Mouse (Mus musculus): ENCODE results near the gene Prdm16.

Prdm16 gene

DNA sequence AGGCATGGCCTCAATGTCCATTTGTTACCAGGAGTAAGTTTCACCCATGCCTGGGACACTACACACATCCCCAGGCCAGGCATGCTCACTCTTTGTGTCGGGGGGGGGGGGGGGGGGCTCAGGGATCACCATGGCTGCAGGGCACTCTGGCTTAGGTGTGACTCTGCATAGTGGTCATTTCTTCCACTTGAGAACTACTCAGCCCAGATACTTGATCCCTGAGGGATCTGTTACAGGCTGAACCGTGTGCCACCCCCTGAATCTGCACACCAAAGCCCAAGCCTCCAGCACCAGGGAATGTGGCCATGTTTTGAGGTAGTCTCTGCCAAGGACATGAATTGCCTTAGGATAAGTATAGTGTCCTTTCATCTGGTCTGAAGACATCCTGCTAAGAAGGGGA, 123.0 kb downstream of the Prdm16 start:
- DNase-seq (ENCODE audit: low spot score in 2 of 2), result no peak

DNA sequence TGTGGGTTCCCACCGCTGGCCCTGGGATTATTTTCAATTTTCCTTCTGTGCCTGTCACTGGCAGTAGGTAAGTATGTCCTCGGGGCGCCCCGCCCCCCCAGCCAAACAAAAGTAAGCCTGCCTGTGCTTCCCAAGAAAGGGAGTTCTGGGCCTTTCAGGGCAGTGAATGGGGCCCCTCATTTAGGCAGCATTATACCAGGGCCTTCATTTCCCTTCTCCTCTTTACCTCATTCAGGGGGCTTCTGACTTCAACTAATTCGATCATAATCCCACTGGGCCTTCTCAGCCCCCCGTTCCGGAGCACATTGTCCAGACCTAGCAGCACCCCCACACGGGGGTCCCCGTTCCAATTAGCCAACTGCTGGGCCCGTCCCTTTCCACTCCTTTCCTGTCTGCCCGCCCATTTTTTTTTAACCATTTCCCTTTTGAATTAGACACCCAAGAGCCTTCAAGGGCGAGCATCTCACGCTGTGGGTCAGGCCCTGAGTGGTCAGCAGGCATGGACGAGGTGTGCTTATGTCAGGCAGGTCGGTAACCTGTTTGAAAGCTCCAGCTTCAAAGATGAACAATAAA, 124.1 kb downstream of the Prdm16 start:
- DNase-seq (ENCODE audit: low spot score in 2 of 2), result no peak

DNA sequence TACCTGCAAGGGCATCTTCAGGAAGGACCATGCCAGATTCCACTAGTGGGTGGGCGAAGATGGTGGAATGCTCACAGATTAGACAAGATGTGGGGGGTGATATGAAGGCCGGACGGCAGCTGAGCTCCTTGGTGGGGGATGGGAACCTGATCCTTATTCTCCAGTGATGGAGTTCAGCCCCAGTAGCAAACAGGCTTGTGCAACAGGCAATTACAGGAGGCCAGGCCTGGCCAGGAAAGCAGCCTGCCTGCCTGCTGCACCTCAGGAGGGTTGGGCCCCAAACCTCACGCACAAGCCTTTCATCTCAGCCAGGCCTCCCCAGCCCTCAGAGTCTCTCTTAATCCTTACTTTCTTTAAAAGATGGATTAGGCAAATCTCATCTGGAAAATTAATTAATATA, 124.9 kb downstream of the Prdm16 start:
- DNase-seq (ENCODE audit: low spot score in 2 of 2), result no peak

DNA sequence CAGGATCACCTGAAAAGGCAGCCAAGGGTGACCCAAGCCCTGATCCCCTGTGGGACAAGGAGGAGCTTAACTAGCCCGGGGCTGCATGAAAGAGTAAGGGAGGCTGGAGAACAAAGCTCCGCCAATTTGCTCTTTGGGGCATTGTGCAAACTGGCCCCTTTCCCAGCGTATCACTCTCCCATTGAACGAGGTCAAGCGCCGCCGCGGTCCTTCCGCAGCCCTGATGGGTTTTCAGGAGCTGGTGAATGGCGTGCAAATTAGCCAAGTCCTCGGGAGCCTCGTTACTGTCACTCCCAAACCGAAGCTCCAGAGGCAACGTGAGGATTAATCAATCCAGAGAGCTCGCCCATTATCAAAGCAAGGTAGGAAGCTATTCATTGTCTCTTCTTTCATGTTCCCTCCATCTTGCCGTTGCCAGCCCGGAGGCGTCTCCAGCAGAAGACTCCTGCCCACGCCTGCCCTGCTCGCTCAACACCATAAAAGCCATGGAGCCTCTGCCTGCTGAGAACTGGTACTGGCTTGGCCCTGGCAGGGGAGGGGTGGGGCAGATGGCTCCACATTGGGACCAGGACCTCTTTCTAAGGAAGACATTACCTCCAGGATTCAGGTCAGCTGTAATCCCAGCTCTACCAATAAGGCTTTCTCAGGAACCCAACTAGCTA, 129.8 kb downstream of the Prdm16 start:
- peak; percentile 10 to 35 for DNase-seq (ENCODE audit: low spot score in 2 of 2)

- no peak for DNase-seq (ENCODE audit: low spot score in 2 of 2)
Measured at GRCm38 (mm10) chr4:154505313-154505712, 131.4 kb downstream of the Prdm16 start.

DNA sequence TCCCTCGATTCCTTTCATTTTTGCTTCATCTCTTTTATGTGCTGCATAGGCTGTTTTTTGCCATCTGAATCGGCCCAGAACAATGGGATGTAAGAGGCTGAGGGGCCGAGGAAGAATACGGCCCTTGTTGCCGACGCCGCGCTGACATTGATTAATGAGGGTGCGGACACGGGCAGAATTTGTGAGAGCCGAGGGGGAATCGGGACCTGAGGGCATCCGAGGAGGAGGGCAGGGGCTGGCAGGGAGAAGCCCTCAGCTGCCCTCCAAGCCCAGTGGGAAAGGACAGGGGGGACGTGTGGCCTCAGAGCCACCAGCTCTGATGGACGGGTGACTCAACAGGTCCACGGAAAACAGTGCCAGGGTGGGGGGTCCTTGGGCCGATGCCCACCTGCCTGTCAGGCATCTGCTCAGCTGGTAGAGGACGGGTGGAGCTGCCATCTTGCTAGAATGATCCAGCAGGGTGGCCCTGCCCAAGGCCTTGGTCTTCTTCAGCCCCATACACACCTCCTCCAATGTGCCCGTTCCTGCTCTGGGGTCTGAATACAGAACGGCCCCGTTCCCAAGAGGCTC, 133.3 kb downstream of the Prdm16 start:
- DNase-seq (ENCODE audit: low spot score in 2 of 2), result no peak

GRCm38 (mm10) chr4:154502403-154503000, 134.2 kb downstream of the Prdm16 start:
- no peak for DNase-seq (ENCODE audit: low spot score in 2 of 2)

- no peak for DNase-seq (ENCODE audit: low spot score in 2 of 2)
Measured at GRCm38 (mm10) chr4:154500695-154501094, 136.0 kb downstream of the Prdm16 start.

DNA sequence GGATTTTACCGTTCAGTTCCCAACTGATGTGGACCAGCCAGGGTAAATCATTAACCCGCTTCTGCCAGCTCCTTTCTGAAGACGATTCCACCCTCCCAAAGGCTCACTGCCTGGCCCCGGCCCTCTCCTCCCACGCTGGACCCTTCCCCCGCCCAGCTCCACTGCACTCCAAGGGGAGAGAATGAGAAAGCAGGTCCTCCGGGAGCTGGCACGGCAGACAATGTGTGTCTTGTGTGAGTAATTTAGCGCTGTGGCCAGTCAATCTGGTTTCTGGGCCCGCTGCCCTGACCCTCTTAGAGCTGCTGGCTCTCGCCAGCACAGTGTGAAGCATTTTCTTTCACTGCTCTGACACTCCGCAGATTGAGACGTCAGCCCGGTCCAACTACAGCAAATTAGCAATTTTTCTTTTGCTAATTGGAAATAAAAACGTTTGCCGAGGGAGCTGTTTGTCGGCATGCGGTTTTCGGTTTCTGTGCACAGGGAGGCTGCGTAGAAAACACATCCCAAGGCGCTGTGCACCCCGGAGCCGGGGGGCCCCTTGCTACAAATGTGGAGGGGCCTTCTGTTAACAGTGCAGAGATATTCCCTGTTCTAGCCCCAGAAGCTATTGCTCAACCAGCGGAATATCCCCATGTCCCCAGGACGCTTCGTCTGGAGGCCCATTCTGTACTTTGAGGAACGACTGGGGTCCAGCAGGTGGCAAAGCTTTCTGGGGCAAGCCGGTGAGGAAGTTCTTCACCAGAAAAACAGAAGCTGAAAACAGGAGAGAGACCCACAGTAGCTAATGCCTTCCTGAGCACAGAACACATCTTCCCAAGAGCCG, 136.8 kb downstream of the Prdm16 start:
- DNase-seq (ENCODE audit: low spot score in 2 of 2), result peak; percentile 55 to 79

DNA sequence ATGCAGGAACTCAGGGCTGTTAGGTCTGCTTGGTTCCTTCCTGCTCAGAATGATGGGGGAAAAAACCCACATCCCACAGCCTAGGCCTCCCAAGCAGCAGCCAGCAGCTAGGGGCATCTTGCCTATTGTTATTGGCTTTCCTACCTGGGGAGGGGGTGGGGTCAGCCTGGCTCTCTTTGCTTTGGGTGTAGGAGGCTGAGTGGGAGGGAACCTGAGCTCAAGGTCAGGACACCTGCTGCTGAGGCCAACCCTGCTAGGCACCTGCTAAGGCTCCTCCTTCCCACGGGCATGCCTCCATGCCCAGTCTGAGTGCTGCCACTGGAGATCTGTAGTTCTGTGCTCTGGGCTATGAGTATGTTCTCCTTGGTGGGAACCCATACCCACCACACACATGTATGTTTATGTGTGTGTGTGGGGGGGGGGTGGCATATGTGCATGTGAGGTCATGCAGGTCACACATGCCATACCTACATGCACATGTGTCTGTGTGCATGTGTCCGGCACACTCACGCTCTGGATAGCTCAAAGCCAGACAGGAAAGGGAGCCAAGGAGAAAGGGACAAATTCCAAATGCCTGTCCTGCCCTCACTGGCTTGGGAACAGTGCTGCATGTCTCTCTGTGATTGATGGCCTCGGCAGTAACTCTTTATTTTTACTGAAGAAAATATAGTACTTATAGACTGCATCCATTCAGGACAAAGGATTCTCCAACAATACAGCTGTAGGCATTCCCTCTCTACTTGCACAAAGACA, 139.1 kb downstream of the Prdm16 start:
- no peak for DNase-seq (ENCODE audit: low spot score in 2 of 2)

DNA sequence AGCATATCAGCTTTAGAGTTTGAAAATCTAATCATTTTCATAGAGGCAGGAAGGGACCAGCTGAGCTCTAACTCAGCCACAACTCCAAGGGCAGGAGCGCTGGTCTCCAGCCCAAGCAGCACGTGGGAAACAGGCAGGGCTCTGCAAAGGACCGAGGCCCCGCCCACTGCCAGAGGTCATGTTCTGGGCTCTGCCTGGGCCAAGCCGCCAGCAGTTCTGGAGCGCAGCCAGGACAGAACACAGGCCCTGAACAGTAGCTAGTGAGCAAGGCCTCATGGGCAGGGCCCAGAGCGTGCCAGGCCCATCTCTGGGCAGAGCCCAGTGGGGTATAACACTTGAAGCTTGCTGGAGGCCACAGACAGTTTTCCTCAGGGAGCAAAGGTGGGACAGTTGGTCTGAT, 139.7 kb downstream of the Prdm16 start:
- DNase-seq (ENCODE audit: low spot score in 2 of 2), result peak; percentile 19 to 76

DNA sequence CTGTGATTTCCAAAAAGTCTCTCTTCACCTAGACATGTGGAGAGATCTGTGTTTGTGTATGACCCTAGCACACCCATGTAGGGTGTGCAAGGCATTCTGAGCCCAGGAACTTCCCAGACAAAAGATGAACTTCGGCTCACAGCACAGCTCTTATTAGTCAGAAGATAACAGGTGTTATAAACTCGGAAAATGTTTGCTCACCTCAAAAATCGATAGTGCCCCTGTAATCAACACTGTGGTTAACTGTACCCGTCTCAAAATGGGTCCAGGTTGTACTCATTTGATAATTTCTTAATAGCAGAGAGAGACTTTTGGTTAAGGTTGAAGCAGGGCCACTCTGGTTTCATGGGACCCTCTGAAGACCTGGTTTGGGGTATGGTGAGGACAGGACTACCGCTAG, 140.2 kb downstream of the Prdm16 start:
- no peak for DNase-seq (ENCODE audit: low spot score in 2 of 2)

GRCm38 (mm10) chr4:154493996-154494395, 142.7 kb downstream of the Prdm16 start:
- DNase-seq (ENCODE audit: low spot score in 2 of 2), result no peak

DNA sequence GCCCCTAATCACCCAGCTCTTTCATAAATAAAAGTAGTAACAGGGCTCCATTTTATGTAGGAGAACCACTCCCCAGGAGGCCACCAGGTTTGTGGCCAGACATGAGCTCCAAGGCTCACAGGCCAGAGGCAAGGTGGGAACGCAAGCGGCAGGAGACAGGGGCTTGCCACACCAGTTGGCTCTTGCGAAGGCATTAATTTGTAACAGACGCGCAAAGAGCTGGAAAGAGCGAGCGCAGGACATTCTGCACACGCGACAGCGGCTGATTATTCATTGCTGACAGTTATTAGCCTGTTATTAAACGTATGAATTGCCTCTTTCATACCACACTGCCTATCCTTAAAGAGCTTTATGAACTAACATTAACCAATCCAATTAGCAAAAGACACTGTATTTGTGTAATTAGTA, 144.0 kb downstream of the Prdm16 start:
- DNase-seq (ENCODE audit: low spot score in 2 of 2), result no peak

GRCm38 (mm10) chr4:154492268-154492667, 144.4 kb downstream of the Prdm16 start:
- DNase-seq (ENCODE audit: low spot score in 2 of 2), result no peak

DNA sequence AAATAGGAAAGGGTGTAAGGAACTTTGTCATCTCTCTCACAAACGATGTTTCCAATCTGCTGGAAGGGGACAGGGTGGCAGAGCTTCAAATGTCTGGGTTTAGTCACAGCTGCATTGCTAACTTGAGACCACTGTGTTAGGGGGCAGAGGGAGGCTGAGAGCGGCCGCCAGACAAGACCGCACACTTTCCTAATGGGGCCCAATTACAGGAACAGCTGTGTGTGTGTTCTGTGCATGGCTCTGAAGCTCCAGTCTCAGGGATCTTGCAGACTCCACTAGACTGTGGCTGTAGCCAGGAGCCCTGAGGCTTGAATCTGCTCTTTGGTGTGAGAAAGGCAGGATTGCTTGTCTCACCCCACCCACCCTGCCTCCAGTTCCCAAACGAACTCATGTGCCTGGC, 148.6 kb downstream of the Prdm16 start:
- DNase-seq (ENCODE audit: low spot score in 2 of 2), result no peak

GRCm38 (mm10) chr4:154482695-154483094, 154.0 kb downstream of the Prdm16 start:
- no peak for DNase-seq (ENCODE audit: low spot score in 2 of 2)

DNA sequence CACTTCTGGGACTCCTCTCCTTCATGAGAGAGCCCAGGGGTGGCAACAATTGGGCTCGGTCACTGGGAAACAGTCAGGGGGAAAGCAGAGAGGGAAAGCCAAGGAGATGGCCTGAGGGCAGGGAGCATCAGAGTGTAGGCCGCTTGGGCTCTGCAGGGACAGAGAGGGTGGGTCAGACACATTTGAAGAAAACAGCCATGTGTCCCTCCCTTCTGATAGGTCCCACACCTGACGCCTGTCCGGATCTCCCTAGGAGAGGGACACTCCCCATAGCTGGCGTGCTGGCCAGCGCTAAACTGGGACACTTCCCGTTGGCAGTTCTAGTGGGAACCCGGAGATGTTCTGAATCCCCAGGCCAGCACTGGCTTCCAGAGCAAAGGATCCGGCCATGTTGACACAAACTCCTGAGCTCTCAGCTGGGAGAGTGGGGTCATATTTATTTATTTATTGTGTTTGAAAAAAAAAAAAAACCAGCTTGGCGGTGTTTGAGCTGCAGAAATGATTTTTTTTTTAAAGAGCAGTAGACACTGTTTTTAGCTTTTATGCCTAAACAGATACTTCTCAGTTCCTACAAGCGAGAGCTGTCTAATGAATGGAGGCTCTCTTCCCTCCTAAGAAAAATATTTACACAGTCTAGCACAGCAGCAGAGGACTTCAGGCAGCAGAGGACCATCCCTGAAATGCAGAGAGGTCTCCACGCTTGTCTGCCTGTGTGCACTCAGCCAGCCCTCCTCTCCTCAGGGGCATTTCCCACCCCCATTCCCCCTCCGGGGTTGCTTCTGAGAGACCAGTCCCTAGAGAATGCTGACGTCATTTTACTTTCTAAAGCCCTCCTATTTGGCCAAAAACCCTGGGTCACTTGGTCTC, 154.7 kb downstream of the Prdm16 start:
- no peak for DNase-seq (ENCODE audit: low spot score in 2 of 2)

DNA sequence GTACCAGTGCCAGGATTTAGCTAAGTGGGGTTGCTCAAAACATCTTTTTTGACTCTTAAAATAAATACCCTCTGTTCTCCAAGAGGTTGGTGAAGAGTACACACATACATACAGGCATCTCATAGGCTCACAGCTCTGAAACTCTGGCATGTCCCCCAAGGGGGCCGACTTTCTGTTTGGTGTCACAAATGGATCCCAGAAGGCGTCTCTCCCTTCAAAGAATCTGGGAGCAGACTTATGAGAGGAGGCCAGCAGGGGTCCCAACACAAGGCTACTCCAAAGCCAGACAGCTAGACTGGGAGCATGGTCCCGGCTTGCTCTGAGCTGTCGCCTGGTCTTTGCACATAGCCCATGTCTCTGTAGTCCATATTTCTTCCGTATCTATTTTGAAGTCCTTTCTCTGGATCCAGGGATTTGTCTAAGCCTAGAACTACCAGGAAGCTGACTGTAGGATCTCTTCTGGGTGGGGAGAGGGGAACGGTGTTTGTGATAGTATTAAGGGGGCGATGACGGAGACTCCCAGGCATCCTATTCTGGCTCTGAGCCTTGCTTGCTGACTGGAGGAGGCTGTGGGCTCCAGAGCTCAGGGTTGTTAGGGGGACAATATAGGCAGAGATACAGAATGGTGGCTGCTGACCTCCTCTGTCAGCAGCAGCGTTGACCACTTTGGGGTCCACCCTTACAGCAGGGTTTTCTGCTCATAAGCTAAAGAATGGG, 156.0 kb downstream of the Prdm16 start:
- DNase-seq (ENCODE audit: low spot score in 2 of 2), result no peak

- no peak for DNase-seq (ENCODE audit: low spot score in 2 of 2)
Measured at GRCm38 (mm10) chr4:154480143-154480542, 156.5 kb downstream of the Prdm16 start.
